Mouse (Mus musculus): ENCODE measurements around the gene Zdhhc6.
A peak's percentile ranks its signal among the peaks of the same experiment; 100 is the strongest.

Zdhhc6 gene

DNA sequence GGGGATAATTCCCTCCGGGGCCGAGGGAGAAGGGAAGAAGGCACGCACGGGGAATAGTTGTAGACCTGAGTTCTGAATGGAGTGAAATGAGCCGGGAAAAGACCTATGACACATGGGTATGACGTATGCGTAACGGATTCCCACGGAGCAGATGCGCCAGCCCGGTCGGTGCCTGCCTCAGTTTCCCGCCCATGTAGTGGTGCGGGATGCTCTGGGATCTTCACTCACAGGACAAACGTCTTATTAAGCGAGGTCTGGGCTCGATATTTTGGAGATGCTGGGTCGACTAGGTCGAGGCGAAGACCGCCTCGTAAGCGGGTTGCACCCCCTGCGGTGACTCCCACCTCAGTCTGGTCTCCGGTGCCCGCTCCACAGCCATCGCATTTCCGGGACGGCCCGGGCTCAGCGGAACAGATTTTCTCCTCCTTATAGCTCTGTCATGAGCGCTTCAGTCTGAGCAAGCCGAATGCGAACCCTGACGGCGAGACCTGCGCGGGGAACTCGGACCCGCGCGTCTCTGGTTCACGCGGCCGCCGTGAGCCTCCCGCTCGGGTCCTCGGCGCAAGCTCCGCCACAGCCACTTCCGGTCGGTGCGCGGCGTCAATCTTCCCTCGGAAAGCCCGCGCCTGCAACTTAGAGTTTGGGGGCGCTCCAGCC, at the start of gene Zdhhc6:
Gene Zdhhc6 (minus strand): TSS at position 581 of the 657 bp plus-strand sequence.
- DNase-seq (ENCODE audit: low spot score in 2 of 2) = peak; percentile 83 to 87

DNA sequence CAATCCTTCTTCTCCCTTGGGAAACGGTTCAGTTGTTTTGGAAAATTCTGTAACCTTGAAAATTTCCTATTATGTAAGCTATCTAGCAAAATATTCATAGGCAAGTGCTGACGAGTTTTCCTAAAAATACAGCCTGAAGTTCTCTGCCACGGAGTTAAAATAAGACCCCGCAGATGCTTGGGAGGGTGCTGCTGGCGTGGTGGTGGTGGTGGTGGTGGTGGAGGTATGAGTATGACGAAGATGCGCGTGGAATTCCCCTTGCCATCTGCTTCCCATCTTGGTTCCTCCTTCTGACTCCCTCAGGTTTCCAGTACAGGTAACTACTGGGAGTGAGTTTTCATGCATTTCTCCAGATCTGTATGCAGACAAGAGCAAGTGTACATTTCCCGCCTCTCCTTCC, 46.8 kb upstream of the Zdhhc6 start:
- peak; percentile 63 to 66 for DNase-seq (ENCODE audit: low spot score in 2 of 2)

DNA sequence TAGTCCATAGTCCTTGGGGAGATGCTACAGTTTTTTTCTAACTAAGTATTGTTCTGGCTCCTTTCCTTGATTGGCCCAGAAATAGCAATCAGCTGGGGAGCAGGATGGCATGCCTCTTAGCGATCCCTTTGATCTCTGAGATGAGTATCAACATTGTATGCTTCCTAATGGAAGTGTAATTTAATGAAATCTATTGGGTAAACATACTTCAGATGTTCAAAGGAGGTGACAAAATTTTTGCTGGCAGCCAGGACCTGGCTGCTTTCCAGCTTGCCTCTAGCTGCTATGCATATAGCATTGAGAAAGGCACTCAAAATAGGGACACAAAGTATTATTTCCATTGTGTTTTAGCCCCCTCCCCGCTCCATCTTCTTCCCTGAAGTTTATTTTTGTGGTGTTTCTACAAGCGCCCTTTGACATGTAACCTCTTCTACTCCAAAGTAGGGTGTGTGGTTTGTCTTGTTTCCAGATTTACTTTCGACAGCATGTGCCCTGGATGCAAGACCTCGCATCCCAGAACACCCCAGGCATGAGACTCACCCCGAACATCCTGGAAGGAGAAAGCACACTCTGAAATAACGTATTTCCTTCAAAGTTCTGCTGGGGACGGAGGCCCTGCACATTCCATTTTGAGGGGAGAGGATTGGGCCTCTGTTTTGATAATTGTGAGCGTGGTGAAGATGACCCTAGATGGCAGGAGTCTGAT, 35.0 kb upstream of the Zdhhc6 start:
- DNase-seq (ENCODE audit: low spot score in 2 of 2) = no peak

DNA sequence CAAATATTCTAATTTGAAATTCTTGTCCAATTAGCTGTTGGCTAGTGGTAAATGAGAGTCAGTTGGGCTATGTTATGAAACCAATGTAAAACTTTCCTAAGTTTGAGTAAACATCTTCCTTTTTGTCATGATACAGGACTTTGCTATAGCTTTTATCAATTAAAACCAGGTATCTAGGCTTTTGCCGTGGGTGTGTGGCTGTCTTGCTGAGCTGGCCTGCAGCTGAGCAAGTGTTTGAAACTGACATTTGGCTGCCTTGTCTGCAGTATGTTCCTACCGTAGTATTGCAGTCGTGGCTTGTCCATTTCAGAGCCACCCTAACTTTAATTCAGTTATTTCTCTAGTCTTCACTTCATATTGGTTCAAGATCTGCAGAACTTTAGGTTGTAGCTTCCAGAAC, 32.4 kb upstream of the Zdhhc6 start:
- no peak for DNase-seq (ENCODE audit: low spot score in 2 of 2)

DNA sequence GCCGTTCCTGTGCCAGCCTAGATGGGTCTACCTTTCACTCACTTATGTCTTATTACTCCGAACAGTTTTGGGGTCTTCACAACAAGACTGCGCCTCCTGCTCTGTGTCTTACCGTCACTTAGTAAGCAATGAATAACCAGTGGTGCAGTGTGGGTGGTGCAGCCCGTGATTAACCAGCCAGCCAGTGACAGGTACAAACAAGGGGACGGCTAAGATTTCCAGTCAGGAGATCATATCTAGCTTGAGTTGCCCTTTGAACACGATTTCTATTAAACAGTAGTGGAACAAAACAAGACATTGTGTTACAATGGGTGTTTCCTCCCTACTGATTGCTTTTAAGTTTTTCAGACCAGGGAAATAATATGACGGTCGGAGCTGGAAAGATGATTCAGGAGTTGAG, 27.4 kb upstream of the Zdhhc6 start:
- DNase-seq (ENCODE audit: low spot score in 2 of 2) = no peak

DNA sequence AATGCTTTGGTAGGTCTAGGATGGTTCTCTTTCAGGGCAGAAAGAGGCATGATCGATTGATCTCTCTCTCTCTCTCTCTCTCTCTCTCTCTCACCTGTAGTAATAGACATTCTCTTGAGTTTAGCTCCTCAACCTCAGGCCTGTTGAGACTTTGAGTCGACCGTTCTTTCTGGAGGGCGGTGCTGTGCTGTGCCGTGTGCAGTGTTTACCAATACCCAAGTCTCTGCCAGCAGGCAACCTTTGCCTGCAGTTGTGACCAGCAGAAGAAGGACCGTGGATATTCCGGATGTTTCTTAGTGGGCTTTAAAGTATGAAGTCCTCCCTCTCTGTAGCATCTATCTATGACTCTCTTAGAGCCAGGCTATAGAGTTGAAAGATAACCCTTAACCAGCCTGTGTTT, 26.6 kb upstream of the Zdhhc6 start:
- no peak for DNase-seq (ENCODE audit: low spot score in 2 of 2)

DNA sequence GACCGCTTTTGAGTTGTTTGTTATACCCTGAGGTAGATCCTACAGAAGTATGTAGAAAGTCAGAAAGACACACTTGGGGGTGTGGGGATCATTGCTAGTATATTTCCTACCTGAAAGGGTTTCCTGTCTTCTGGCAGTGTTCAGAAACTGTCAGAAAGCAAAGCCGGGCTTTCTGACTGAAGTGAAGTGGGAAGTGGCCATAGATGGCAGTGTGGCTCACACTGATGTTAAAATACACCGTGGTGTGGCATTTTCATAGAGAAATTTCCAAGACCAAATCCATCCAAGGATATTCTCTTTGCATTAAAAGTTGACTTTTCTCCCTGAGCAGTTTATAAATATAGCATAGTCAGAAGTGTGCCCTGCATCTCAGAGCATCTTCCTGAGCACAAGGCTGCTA, 25.5 kb upstream of the Zdhhc6 start:
- DNase-seq (ENCODE audit: low spot score in 2 of 2) = no peak

DNA sequence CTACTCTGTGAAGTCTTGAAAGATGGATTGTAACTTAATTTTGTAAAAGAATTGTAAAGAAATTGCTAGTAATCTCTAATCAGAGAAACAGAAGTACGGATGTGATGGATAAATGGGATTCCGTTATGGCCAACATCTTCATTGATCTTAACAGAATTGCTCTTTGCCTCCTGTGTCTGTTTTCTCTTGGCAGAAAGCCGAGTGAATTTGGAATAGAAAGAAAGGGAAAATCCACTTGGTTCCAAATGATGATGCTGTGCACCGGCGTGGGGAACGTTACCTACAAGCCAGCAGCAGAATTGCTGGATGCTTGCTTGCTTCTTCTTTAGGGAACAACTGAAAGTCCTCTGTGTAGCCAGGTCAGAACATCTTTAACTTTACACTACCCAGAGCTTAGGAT, 24.7 kb upstream of the Zdhhc6 start:
- DNase-seq (ENCODE audit: low spot score in 2 of 2) = no peak

DNA sequence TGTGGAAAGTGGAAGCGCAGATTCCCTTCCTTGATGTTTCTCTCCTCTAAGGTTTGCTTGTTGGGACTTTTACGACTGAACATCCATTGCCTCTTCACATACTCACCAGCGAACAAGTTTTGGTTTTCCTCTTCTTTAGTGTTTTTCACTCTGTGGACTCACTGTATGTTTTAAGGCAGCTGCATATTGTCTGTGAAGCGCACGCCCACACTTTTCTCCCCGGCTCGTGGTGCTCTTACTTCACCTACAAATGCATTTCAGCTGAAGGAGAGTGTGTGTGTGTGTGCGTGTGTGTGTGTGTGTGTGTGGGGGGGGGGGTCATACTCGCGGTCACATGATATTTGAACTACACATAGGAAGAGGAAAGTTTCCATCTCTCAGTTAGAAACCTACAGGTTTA, 21.8 kb upstream of the Zdhhc6 start:
- DNase-seq (ENCODE audit: low spot score in 2 of 2) = peak in 1 of 2 experiments; percentile 52

DNA sequence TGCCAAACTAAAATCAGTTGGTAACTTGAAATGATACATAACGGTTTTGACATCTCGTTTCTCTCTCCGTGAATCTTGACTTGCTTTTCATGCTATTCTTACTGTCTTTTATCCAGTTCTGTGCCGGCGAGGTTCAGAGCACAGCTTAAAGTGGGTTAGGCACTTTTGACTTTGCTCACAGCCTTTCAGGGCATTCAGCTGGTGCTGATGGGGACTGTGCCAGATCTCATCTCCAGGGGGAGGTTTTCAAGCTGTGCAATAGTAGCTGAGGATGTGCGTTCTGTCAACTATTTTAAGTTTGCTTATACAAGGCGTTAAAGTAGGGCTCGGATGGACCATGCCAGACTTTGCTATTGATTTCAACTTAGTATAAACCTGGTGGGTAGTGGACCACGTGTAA, 21.2 kb upstream of the Zdhhc6 start:
- DNase-seq (ENCODE audit: low spot score in 2 of 2) = no peak

DNA sequence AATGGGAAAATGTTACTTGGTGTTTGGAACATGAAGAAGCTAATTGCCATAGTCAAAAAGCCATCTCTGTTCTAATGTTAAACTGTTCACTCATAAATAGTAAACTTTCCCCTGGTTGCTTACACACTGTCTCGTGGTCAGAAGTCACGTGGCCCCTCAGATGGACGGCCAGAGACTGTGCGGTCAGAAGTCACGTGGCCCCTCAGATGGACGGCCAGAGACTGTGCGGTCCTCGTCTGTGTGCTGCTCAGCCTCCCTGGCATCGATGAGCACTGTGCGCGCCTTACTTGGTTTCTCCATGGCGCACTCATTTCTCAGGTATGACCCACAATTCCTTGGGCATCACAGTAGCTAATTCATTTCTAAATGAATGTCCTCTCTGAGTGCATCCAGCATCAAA, 20.6 kb upstream of the Zdhhc6 start:
- no peak for DNase-seq (ENCODE audit: low spot score in 2 of 2)

DNA sequence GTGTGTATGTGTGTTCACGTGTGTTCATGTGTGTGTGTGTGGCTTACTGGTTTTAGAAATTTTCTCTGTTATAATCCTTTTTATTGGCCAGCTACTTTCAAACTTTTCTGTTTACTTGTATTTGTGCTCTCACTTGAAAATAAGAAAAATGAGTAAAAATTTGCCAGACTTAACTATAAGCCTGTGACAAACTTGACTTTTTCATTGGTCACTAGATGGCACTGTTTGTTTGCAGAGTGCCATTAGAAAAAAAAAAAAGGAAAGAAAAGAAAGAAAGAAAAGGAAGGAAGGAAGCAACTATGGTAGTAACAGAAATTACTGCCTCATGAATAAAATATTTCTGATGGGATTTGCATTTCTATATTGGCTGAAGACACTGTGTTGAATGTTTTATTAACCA, 20.0 kb upstream of the Zdhhc6 start:
- DNase-seq (ENCODE audit: low spot score in 2 of 2) = no peak

DNA sequence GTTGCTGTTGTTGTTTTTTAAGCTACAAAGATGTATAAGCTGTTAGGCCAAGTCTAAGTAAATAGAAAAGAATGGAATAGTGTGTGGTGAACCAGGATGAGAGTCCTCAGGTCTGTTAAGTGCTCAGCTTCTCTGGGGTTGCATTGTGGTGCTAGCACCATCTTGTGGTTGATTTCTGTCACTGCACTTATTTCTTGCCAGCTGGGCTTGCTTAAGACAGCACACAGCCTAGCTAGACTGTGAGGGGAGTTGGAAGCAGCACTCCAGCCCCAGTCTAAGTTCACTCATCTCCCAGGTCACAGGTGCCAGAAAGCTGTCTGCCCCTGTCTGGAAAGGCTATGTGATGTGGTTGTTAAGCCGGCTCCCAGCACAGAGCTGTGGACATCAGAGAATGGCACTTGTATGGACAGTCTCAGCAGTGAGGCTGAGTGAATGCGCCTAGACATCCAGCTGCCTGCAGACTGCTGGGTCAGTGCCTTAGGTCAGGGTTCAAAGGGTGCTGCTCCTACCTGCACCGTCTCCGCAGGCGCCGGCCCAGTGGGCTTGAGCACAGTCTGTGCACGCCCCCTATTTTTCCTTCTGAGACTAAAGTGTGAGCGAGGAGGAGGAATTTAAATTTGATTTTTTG, 16.9 kb upstream of the Zdhhc6 start:
- peak; percentile 76 to 85 for DNase-seq (ENCODE audit: low spot score in 2 of 2)

DNA sequence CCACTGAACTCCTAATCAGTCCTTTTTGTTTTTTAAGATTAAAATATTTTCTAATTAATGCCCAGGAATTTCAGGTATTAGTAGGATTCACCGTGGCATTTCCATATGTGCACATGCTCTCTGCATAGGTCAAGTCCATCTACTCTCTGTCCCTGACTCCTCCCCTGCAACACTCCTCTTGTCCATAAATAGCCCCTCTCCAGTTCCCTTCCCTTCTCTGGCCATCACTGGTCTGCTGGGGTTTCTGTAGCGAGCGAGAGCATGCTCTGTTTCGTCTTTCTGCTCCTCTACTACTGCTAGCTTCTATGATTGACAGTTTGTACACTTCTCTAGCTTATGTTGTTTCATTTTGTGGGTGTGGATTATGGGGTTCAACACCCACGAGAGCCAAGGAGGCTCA, 15.9 kb upstream of the Zdhhc6 start:
- DNase-seq (ENCODE audit: low spot score in 2 of 2) = no peak

DNA sequence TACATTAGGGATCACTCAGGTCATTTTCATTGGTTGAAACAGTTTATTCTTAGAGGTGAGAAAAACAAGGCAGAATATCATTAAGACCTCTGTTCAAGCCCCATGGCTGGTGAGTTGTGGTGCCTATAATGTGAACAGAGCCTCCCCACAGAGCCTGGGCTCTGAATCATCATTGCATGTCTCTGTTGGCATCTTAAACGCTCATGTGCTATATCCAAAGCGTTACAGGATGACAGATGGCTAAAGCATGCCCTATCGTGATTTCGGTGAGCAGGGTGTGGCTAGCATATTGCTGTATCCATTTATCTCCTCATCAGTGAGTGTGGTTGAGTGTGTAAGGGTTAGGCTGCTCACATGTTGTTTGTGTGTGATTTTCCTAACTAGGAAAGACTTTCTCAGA, 11.7 kb upstream of the Zdhhc6 start:
- DNase-seq (ENCODE audit: low spot score in 2 of 2) = peak in 1 of 2 experiments; percentile 19

DNA sequence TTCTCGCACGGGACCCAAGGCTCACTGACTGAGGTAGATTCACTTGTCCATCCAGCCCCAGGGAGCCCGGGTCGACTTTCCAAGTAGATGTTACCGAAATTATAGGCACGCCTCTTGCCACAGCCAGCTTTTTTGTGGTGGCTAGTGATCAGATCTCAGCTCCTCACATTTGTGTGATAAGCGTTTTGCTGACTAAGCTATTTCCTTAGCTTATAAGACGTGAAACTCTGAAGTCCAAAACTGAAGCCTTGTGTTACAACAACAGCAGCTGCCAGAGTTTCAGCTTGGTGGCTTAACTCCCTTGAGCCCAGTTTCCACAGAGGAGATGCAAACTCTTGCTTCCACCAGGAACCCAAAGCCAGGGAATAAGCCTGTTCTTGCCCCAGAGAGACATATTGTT, 6.8 kb upstream of the Zdhhc6 start:
- no peak for DNase-seq (ENCODE audit: low spot score in 2 of 2)

DNA sequence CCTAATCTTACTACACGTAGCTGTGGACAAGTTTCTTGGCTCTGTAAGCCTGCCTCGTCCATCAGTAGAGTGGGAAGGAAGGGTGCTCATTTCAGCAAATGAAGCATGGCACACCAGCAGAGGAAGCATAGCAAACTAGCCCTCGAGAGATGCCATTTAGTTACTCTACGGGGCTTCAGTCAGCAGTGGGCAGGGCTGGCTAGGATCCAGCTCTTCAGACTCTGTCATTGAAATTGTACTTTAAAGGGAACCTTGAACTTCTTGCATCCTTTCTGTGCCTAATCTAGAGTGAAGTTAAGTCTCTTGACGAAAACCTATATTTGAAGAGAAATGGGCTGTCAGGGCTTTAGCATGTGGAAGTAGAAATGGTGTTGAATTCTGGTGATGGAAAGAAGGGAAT, 3.7 kb upstream of the Zdhhc6 start:
- DNase-seq (ENCODE audit: low spot score in 2 of 2) = no peak

DNA sequence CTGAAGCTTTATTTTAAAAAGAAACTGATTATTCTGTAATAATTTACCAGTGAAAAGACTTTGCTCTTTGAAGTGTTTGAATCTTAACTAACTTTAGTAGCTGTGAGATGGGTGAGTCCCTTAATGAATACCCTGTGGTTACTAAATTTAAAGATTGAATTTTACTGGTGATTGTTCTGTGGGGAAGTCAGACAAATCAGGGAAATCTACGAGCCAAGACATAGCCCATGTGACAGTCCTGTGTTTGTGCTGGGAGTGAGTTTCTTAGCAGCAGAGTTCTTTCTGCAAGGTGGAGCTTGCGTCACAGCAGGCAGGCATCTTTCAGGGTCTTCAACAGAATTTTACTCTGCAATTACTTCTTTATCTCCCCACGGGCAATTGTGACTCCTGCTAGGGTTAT, 3.2 kb upstream of the Zdhhc6 start:
- DNase-seq (ENCODE audit: low spot score in 2 of 2) = no peak

DNA sequence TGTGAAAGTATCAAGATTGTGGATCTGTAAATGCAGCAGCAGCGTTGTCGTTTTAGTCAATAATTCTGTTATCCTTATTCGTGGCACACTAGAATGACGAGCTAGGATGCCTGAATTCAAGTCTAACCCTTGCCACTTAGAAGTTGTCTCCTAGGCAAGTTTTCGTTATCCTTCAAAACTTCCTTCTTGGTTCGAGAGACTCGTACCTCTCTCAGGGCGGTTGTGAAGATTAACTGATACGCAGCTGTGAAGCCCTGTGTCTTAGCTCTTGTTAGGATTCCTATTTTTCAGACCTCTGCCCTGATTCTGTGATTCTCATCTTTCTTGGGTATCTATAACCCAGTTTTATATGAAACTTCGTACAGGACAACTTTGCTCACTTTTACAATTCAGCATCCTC, 1.1 kb upstream of the Zdhhc6 start:
- no peak for DNase-seq (ENCODE audit: low spot score in 2 of 2)

DNA sequence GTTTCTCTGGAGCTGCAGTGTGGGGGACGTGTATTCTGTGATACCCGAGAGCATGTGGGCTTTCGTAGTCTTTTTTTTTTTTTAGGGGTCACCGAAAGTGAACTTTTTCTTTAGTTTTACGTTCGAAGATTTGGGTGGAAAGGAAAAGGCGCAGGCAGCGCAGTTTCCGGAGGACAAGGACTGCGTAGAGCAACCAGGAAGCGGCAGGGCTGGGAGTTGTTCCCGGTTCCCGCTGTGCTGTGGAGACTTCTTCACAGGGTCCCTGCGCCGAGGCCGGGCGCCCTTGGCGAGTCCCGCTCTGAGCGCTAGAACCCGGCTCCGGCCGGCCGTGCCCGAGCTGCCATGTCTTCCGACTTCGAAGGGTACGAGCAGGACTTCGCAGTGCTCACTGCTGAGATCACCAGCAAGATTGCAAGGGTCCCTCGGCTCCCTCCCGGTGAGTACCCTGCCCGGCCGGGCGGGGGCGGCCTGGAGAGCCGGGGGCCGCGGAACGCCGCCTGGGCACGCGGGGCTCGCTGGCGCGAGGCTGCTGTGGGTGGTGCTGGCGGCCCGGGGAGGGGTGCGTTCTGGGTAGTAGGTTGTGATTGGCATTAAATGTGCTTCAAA, 380 bp upstream of the Zdhhc6 start, which contains the start of gene Vti1a:
Gene Vti1a (plus strand): TSS at position 187 of the 606 bp plus-strand sequence.
- DNase-seq (ENCODE audit: low spot score in 2 of 2) = peak; percentile 90 to 91

DNA sequence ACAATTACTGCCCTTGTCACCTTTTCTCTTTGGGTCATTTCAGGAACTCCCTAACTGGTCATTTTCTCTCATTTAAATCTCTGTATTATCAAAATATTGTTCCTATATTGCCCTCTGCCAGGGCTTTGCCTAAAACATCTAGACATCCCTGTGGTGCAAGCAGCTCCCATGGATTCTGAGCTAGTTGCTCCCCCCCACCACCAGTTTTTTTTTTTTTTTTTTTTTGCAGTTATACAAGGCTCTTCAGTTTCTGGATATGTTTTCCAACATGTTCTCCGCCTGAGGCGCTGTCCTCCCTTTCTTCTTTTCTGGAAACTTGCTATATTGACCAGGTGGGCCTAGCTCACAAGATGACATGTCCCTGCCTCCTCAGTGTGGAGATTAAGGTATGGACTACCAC, 2.2 kb downstream of the Zdhhc6 start:
- no peak for DNase-seq (ENCODE audit: low spot score in 2 of 2)

DNA sequence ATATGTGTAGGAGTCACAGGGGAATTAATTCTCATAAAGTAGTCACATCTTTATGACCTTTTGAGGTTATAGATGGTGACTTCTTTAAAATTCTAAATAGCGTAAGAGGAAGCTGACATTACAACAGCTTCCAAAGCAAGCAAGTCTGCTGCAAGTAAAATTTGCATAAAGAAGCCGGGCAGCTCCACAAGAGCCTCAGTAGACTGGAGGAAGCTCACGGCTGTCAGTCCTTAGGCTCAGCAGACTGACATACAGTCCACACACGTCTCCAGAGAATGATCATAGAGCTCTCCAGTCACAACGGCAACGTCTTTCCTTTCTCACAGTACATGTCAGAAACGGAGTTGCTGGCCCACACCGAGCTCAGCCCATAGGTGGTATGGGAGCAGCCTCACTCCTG, 4.0 kb downstream of the Zdhhc6 start:
- no peak for DNase-seq (ENCODE audit: low spot score in 2 of 2)

DNA sequence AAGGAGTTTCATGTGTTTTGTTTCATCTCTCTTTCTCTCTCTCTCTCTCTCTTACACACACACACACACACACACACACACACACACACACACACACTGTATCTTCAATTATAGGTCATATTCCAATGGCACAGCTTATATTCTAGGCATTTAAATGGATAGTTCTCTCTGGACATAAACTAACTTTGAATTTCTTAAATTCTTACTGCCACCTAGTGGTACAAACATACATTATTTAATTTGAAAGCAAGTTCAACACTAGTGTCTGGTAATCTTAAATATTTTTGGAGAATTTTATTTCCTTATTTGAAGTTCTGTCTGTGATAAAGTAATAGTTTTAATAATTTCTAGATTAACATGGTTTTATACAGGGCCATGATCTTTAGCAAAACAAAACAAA, 10.8 kb downstream of the Zdhhc6 start:
- no peak for DNase-seq (ENCODE audit: low spot score in 2 of 2)

All from right cerebral cortex, adult 2 months (tissue).